8 mouse cellular contexts compared by ENCODE assay signal in the genomic region with DNA sequence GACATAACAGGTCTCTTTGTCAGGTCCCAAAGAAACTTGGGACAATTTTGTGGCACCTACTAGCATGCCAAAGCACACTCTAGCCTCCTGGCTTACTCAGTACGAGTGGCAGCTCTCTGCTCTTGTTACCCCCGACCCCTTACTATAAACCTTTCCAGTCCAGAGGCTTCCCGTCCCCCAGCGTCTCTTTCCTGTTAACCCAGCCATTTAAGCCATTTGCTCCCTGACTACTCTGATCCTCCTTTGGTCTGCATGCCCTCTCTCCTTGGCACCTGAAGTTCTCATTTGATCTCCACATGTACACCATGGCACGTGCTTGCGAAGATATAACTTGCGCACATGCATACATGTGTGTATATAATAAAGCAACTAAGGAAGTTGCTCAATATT. TPM values are rescaled to one million over a fixed set of nuclear protein-coding genes. Genes with fewer than 3 reads are reported as not detected.
DNase-seq lines count a peak whose midpoint lies in the region; ATAC-seq and TF ChIP-seq lines count a peak whose summit lies in the region.

No protein-coding gene starts in this region.

- H3K9ac ChIP-seq in kidney, embryonic 15.5 days, result peak overlapping the region; percentile 66
- H3K9ac ChIP-seq in hindbrain, embryonic 13.5 days, result peak overlapping the region; percentile 78
- peak overlapping the region; percentile 65 for H3K9ac ChIP-seq in midbrain, embryonic 15.5 days

- no peak for DNase-seq in kidney, adult 18-20 months
- DNase-seq in gastrocnemius, postnatal 25 days, result no peak
- no peak for DNase-seq in B cell, adult 2 months
- DNase-seq in lung, postnatal 4 days, result no peak

- peak overlapping the region; percentile 100 for H3K27ac ChIP-seq in kidney, embryonic 15.5 days
- H3K27ac ChIP-seq in cortical plate, adult 2 months (ENCODE audit: insufficient read depth, low read length), result no peak overlapping the region
- H3K27ac ChIP-seq in hindbrain, embryonic 13.5 days, result peak overlapping the region; percentile 98
- peak overlapping the region; percentile 99; the same call in 1 of the 2 replicates for H3K27ac ChIP-seq in midbrain, embryonic 15.5 days

- H3K27me3 ChIP-seq in kidney, embryonic 15.5 days, result no peaks in the 10 kb centered on the region
- no peaks in the 10 kb centered on the region for H3K27me3 ChIP-seq in hindbrain, embryonic 13.5 days
- no peaks in the 10 kb centered on the region for H3K27me3 ChIP-seq in midbrain, embryonic 15.5 days (replicated peaks)

- no peak for TF ChIP-seq POLR2A in cortical plate, adult 2 months (IDR thresholded peaks at IDR 0.05; ENCODE audit: extremely low read depth, insufficient read depth, low read length)

- 0 out of 2 replicates have a peak, but pooled peaks cover 6% of the 10 kb centered on the region for H3K36me3 ChIP-seq in kidney, embryonic 15.5 days
- no peaks in the 10 kb centered on the region for H3K36me3 ChIP-seq in hindbrain, embryonic 13.5 days
- no peaks in the 10 kb centered on the region for H3K36me3 ChIP-seq in midbrain, embryonic 15.5 days (replicated peaks)

- no peak for ATAC-seq in kidney, embryonic 15.5 days (replicated peaks; ENCODE audit: low FRiP score)
- ATAC-seq in hindbrain, embryonic 13.5 days (ENCODE audit: low FRiP score), result no peak
- no peak for ATAC-seq in midbrain, embryonic 15.5 days (replicated peaks)

- H3K4me2 ChIP-seq in kidney, embryonic 15.5 days, result peak overlapping the region; percentile 83
- H3K4me2 ChIP-seq in hindbrain, embryonic 13.5 days, result peak overlapping the region; percentile 69
- peak overlapping the region; percentile 86 for H3K4me2 ChIP-seq in midbrain, embryonic 15.5 days

- H3K4me3 ChIP-seq in kidney, embryonic 15.5 days (replicated peaks), result peak overlapping the region; percentile 81
- peak overlapping the region; percentile 72 for H3K4me3 ChIP-seq in cortical plate, adult 2 months (ENCODE audit: insufficient read depth, low read length)
- H3K4me3 ChIP-seq in hindbrain, embryonic 13.5 days, result peak overlapping the region; percentile 61
- H3K4me3 ChIP-seq in midbrain, embryonic 15.5 days, result peak overlapping the region; percentile 75

- 39% methylated on average over 7 of the region's 7 CpGs for WGBS in kidney, embryonic 15.5 days
- WGBS in hindbrain, embryonic 13.5 days, result 65% methylated on average over 7 of the region's 7 CpGs
- 54% methylated on average over 7 of the region's 7 CpGs for WGBS in midbrain, embryonic 15.5 days

- no peak for TF ChIP-seq CTCF in cortical plate, adult 2 months (IDR thresholded peaks at IDR 0.05; ENCODE audit: extremely low read depth, insufficient read depth, low read length)

- no peaks in the 10 kb centered on the region for H3K9me3 ChIP-seq in kidney, embryonic 15.5 days (replicated peaks)
- H3K9me3 ChIP-seq in hindbrain, embryonic 13.5 days, result no peaks in the 10 kb centered on the region
- H3K9me3 ChIP-seq in midbrain, embryonic 15.5 days, result no peaks in the 10 kb centered on the region

- H3K4me1 ChIP-seq in kidney, embryonic 15.5 days, result peaks cover 43% of the 10 kb centered on the region
- peaks cover 1% of the 10 kb centered on the region; the same call in 1 of the 2 replicates for H3K4me1 ChIP-seq in cortical plate, adult 2 months (ENCODE audit: control insufficient read depth, insufficient read depth, low read length)
- peaks cover 35% of the 10 kb centered on the region for H3K4me1 ChIP-seq in hindbrain, embryonic 13.5 days (replicated peaks)
- H3K4me1 ChIP-seq in midbrain, embryonic 15.5 days, result peaks cover 37% of the 10 kb centered on the region

RNA-seq across cellular contexts. Expression of a gene that starts 1.4 kb away (rescaled TPM):
- 69.1 and 71.6 TPM in 2 replicates for polyA plus RNA-seq in kidney, embryonic 15.5 days (2015; fragmentation: Nextera tagmentation; extraction: Ambion mirVana)
- polyA plus RNA-seq in cortical plate, adult 2 months (2012; rRNA removed), result 78.3 and 80.1 TPM in 2 replicates
- 64.6 and 65.0 TPM in 2 replicates for polyA plus RNA-seq in hindbrain, embryonic 13.5 days (2015; fragmentation: Nextera tagmentation; extraction: Ambion mirVana)
- 68.4 and 70.1 TPM in 2 replicates for polyA plus RNA-seq in midbrain, embryonic 15.5 days (2015; fragmentation: Nextera tagmentation; extraction: Ambion mirVana)
- 10 to 100 TPM; 57.1 to 58.5 TPM for total RNA-seq in gastrocnemius, postnatal 25 days (2021)

RNA-seq across cellular contexts. Expression of a gene that starts 13.0 kb away (rescaled TPM):
- 12.1 and 13.8 TPM in 2 replicates for polyA plus RNA-seq in kidney, embryonic 15.5 days (2015; fragmentation: Nextera tagmentation; extraction: Ambion mirVana)
- polyA plus RNA-seq in cortical plate, adult 2 months (2012; rRNA removed), result 545 and 568 TPM in 2 replicates
- 78.4 and 78.9 TPM in 2 replicates for polyA plus RNA-seq in hindbrain, embryonic 13.5 days (2015; fragmentation: Nextera tagmentation; extraction: Ambion mirVana)
- polyA plus RNA-seq in midbrain, embryonic 15.5 days (2015; fragmentation: Nextera tagmentation; extraction: Ambion mirVana), result 156 and 157 TPM in 2 replicates
- total RNA-seq in gastrocnemius, postnatal 25 days (2021), result 1 to 10 TPM in 1 of 2 experiments, under 1 TPM in 1; 0.69 to 1.5 TPM

RNA-seq across cellular contexts. Expression of a gene that starts 24.3 kb away (rescaled TPM):
- 52.9 and 56.3 TPM in 2 replicates for polyA plus RNA-seq in kidney, embryonic 15.5 days (2015; fragmentation: Nextera tagmentation; extraction: Ambion mirVana)
- polyA plus RNA-seq in cortical plate, adult 2 months (2012; rRNA removed), result 0.21 and 0.23 TPM in 2 replicates
- 2.3 and 2.8 TPM in 2 replicates for polyA plus RNA-seq in hindbrain, embryonic 13.5 days (2015; fragmentation: Nextera tagmentation; extraction: Ambion mirVana)
- 2.1 and 3.0 TPM in 2 replicates for polyA plus RNA-seq in midbrain, embryonic 15.5 days (2015; fragmentation: Nextera tagmentation; extraction: Ambion mirVana)
- total RNA-seq in gastrocnemius, postnatal 25 days (2021), result under 1 TPM in 1 of 2 experiments, not detected in 1; 0.21 TPM

RNA-seq across cellular contexts. Expression of a gene that starts 53.7 kb away (rescaled TPM):
- polyA plus RNA-seq in kidney, embryonic 15.5 days (2015; fragmentation: Nextera tagmentation; extraction: Ambion mirVana), result 30.9 and 36.7 TPM in 2 replicates
- polyA plus RNA-seq in cortical plate, adult 2 months (2012; rRNA removed), result 58.3 and 58.4 TPM in 2 replicates
- 37.4 and 38.8 TPM in 2 replicates for polyA plus RNA-seq in hindbrain, embryonic 13.5 days (2015; fragmentation: Nextera tagmentation; extraction: Ambion mirVana)
- polyA plus RNA-seq in midbrain, embryonic 15.5 days (2015; fragmentation: Nextera tagmentation; extraction: Ambion mirVana), result 43.4 and 47.8 TPM in 2 replicates
- total RNA-seq in gastrocnemius, postnatal 25 days (2021), result 10 to 100 TPM; 22.0 to 25.2 TPM

RNA-seq across cellular contexts. Expression of a gene that starts 54.4 kb away (rescaled TPM):
- polyA plus RNA-seq in kidney, embryonic 15.5 days (2015; fragmentation: Nextera tagmentation; extraction: Ambion mirVana), result 121 and 137 TPM in 2 replicates
- polyA plus RNA-seq in cortical plate, adult 2 months (2012; rRNA removed), result 66.6 and 82.3 TPM in 2 replicates
- 79.1 and 93.5 TPM in 2 replicates for polyA plus RNA-seq in hindbrain, embryonic 13.5 days (2015; fragmentation: Nextera tagmentation; extraction: Ambion mirVana)
- 78.1 and 82.5 TPM in 2 replicates for polyA plus RNA-seq in midbrain, embryonic 15.5 days (2015; fragmentation: Nextera tagmentation; extraction: Ambion mirVana)
- total RNA-seq in gastrocnemius, postnatal 25 days (2021), result 10 to 100 TPM; 21.7 to 27.4 TPM

Comparison
In these comparisons a context has a peak if more than half of its experiments do, and no peak if none do; other contexts are left out.
1. RNA of a gene that starts 24.3 kb away (polyA plus RNA-seq): 52.9 to 56.3 TPM in kidney, embryonic 15.5 days; 2.1 to 3.0 TPM in midbrain, embryonic 15.5 days, 2.3 to 2.8 TPM in hindbrain, embryonic 13.5 days and 0.21 to 0.23 TPM in cortical plate, adult 2 months; every median in the first group is over 10 times any median in the second.
2. Peak in every context shown above with its lines, with median percentiles within 50 percentile points of each other: H3K4me2 ChIP-seq, H3K4me3 ChIP-seq and H3K9ac ChIP-seq.